Mouse (Mus musculus): ENCODE data around the gene Hist1h2ad. TPM values are rescaled to one million over a fixed set of nuclear protein-coding genes. Genes with fewer than 3 reads are reported as not detected.
A peak's percentile ranks its signal among the peaks of the same experiment; 100 is the strongest.
"Not testable (repeated sequence)": the region's sequence is repeated elsewhere in the genome, so short reads cannot be mapped to it uniquely, and the experiment has no call there.

Gene Hist1h2ad
- polyA plus RNA-seq, 1 experiment from 2014 or later: 0.84 TPM

- DNase-seq (ENCODE audit: low spot score) (no peak), ATAC-seq (replicated peaks; ENCODE audit: low FRiP score) (no peak)
- H3K4me1 ChIP-seq (replicated peaks; ENCODE audit: control insufficient read depth, insufficient read depth, low read length): peaks cover 20% of the 10 kb centered on the region
- peak overlapping the region; percentile 65 for H3K4me3 ChIP-seq (ENCODE audit: low read depth, low read length)
- H3K9me3 ChIP-seq (ENCODE audit: control insufficient read depth, low read length): no peaks in the 10 kb centered on the region
- H3K36me3 ChIP-seq (ENCODE audit: control insufficient read depth, insufficient read depth, low read length): no peaks in the 10 kb centered on the region
- peak overlapping the region; percentile 0; the same call in 1 of the 2 replicates for H3K9ac ChIP-seq (ENCODE audit: low read depth, low read length)
- H3K27me3 ChIP-seq (replicated peaks; ENCODE audit: control insufficient read depth, insufficient read depth, low read length): no peaks in the 10 kb centered on the region
- WGBS: 75% methylated on average over 3 of the region's 3 CpGs
- peak overlapping the region; percentile 88 for H3K4me2 ChIP-seq
- H3K27ac ChIP-seq (ENCODE audit: low read depth, low read length): peak overlapping the region; percentile 100
Observed at GRCm38 (mm10) chr13:23537006-23537710, 37.0 kb upstream of the Hist1h2ad start.

DNA sequence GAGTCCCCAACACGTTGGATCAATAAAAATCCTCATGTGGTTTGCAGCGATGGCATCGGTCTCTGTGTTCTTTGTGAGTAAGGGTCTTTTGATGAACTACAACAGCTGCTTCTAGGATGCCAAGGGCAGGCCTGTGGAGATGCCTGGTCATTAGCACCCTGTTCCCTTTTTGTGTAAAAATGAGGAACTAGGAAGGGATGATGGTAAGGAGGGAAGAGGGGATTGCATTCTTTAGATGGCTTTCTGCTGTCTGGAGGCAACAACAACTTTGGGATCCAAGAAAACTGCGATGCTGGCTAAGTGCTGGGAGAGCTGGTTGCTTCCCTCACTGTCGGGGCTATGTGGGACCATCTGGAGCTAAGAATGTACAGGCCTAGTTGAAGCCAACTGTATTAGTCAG lies 35.9 kb upstream of the Hist1h2ad start:
- H3K4me1 ChIP-seq (replicated peaks; ENCODE audit: control insufficient read depth, insufficient read depth, low read length): peaks cover 13% of the 10 kb centered on the region
- no peak for ATAC-seq (replicated peaks; ENCODE audit: low FRiP score)

GRCm38 (mm10) chr13:23539821-23540220 lies 34.4 kb upstream of the Hist1h2ad start:
- not testable (repeated sequence) for H3K9me3 ChIP-seq (ENCODE audit: control insufficient read depth, low read length); H3K4me3 ChIP-seq (ENCODE audit: low read depth, low read length); H3K9ac ChIP-seq (ENCODE audit: low read depth, low read length); H3K27me3 ChIP-seq (replicated peaks; ENCODE audit: control insufficient read depth, insufficient read depth, low read length); H3K36me3 ChIP-seq (ENCODE audit: control insufficient read depth, insufficient read depth, low read length); DNase-seq (ENCODE audit: low spot score); H3K4me2 ChIP-seq; H3K27ac ChIP-seq (ENCODE audit: low read depth, low read length); ATAC-seq (replicated peaks; ENCODE audit: low FRiP score)
- peaks cover 13% of the 10 kb centered on the region for H3K4me1 ChIP-seq (replicated peaks; ENCODE audit: control insufficient read depth, insufficient read depth, low read length)
- 74% methylated on average over 1 of the region's 1 CpGs for WGBS

More for the DNA sequence above, 35.9 kb upstream of the Hist1h2ad start:
- Histone ChIP-seq H3K27me3 (replicated peaks; ENCODE audit: control insufficient read depth, insufficient read depth, low read length) (no peaks in the 10 kb centered on the region), H3K27ac (ENCODE audit: low read depth, low read length) (peak overlapping the region; percentile 57), H3K4me2 (0 out of 2 replicates have a peak overlapping the region, but pooled peaks have one; percentile 10), H3K9me3 (ENCODE audit: control insufficient read depth, low read length) (no peaks in the 10 kb centered on the region), H3K9ac (ENCODE audit: low read depth, low read length) (no peak overlapping the region), H3K4me3 (ENCODE audit: low read depth, low read length) (no peak overlapping the region), H3K36me3 (ENCODE audit: control insufficient read depth, insufficient read depth, low read length) (no peaks in the 10 kb centered on the region)
- DNase-seq (ENCODE audit: low spot score): no peak
- 68% methylated on average over 5 of the region's 5 CpGs for WGBS

DNA sequence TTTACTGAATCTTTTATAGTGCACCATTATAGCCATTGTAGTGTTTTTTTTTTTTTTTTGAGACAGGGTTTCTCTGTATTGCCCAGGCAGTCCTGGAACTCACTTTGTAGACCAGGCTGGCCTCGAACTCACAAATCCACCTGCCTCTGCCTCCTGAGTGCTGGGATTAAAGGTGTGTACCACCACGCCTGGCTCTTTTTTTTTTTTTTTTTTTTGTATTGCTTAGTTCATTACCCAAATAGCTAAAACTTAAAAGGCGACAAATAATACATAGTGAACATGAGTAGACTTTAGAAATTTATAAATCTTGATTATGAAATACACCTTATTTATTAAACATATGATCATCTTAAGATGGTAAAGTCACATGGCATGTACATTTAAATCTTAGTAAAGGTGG lies 32.7 kb upstream of the Hist1h2ad start:
- H3K27ac ChIP-seq (ENCODE audit: low read depth, low read length): peak overlapping the region; percentile 98; the same call in 1 of the 2 replicates
- no peak overlapping the region for H3K9ac ChIP-seq (ENCODE audit: low read depth, low read length)

DNA sequence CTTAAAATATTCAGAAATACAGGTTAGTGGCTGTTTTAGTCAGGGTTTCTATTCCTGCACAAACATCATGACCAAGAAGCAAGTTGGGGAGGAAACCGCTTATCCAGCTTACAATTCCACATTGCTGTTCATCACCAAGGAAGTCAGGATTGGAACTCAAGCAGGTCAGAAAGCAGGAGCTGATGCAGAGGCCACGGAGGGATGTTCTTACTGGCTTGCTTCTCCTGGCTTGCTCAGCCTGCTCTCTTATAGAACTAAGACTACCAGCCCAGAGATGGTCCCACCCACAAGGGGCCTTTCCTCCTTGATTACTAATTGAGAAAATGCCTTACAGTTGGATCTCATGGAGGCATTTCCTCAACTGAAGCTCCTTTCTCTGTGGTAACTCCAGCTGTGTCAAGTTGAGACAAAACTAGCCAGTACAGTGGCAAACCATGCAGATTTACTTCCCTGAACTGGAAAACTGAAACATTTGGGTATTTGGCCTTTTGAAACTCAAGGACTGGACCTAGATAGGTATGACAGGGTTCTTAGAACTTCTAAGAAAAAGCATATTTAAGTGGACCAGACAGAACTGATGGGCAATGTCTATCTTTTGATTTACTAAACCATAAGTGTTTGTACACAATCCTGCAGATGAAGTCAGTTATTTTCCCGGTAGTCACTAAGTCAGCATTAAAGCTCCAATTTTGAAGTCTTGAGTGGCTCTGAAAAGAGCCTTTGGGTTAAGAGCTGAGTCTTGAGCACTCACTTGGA lies 31.8 kb upstream of the Hist1h2ad start:
- Histone ChIP-seq H3K4me2 (peak overlapping the region; percentile 83), H3K4me3 (ENCODE audit: low read depth, low read length) (peak overlapping the region; percentile 53), H3K9ac (ENCODE audit: low read depth, low read length) (peak overlapping the region; percentile 82), H3K27ac (ENCODE audit: low read depth, low read length) (peak overlapping the region; percentile 98), H3K4me1 (replicated peaks; ENCODE audit: control insufficient read depth, insufficient read depth, low read length) (peaks cover 11% of the 10 kb centered on the region)
- not testable (repeated sequence) for H3K36me3 ChIP-seq (ENCODE audit: control insufficient read depth, insufficient read depth, low read length); H3K9me3 ChIP-seq (ENCODE audit: control insufficient read depth, low read length); H3K27me3 ChIP-seq (replicated peaks; ENCODE audit: control insufficient read depth, insufficient read depth, low read length); DNase-seq (ENCODE audit: low spot score)
- WGBS: 9% methylated on average over 3 of the region's 3 CpGs
- 0 out of 2 replicates have a peak, but pooled peaks have one; percentile 0 for ATAC-seq (replicated peaks; ENCODE audit: low FRiP score)

More for the DNA sequence above, 32.7 kb upstream of the Hist1h2ad start:
- Histone ChIP-seq H3K4me1 (replicated peaks; ENCODE audit: control insufficient read depth, insufficient read depth, low read length) (peaks cover 15% of the 10 kb centered on the region), H3K36me3 (ENCODE audit: control insufficient read depth, insufficient read depth, low read length) (no peaks in the 10 kb centered on the region), H3K9me3 (ENCODE audit: control insufficient read depth, low read length) (no peaks in the 10 kb centered on the region), H3K27me3 (replicated peaks; ENCODE audit: control insufficient read depth, insufficient read depth, low read length) (no peaks in the 10 kb centered on the region), H3K4me2 (peak overlapping the region; percentile 83), H3K4me3 (ENCODE audit: low read depth, low read length) (no peak overlapping the region)
- DNase-seq (ENCODE audit: low spot score) (no peak), ATAC-seq (replicated peaks; ENCODE audit: low FRiP score) (no peak)
- 74% methylated on average over 3 of the region's 3 CpGs for WGBS

DNA sequence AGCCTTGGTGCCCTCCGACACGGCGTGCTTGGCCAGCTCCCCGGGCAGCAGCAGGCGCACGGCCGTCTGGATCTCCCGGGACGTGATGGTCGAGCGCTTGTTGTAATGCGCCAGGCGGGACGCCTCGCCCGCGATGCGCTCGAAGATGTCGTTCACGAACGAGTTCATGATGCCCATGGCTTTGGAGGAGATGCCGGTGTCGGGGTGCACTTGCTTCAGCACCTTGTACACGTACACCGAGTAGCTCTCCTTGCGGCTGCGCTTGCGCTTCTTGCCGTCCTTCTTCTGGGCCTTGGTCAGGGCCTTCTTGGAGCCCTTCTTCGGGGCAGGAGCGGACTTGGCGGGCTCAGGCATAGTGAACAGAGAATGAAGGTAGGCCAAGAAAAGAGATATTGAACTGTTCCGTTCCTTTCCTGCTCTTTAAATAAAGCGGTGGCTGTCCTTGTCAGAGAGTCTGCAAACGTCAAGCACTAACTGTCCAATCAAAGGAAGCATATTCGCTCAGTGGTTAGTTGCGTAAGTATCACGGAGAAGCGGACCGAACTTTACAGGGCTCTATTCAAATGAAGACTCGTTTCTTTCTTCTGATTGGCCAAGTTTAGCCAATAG lies 31.1 kb upstream of the Hist1h2ad start, which contains the start of gene Hist1h2bh:
TSS of gene Hist1h2bh (minus strand) at position 394 of the 609 bp plus-strand sequence.
- Histone ChIP-seq H3K4me3 (ENCODE audit: low read depth, low read length) (peak within 1 kb of the TSS; percentile 53), H3K27ac (ENCODE audit: low read depth, low read length) (peak within 1 kb of the TSS; percentile 98), H3K4me2 (peak within 1 kb of the TSS; percentile 83), H3K9ac (ENCODE audit: low read depth, low read length) (peak within 1 kb of the TSS; percentile 82)
- DNase-seq (ENCODE audit: low spot score) (peak; percentile 74), ATAC-seq (replicated peaks; ENCODE audit: low FRiP score) (peak; percentile 89)
- not testable (repeated sequence) for H3K4me1 ChIP-seq (replicated peaks; ENCODE audit: control insufficient read depth, insufficient read depth, low read length); H3K36me3 ChIP-seq (ENCODE audit: control insufficient read depth, insufficient read depth, low read length); H3K27me3 ChIP-seq (replicated peaks; ENCODE audit: control insufficient read depth, insufficient read depth, low read length); H3K9me3 ChIP-seq (ENCODE audit: control insufficient read depth, low read length)
- WGBS: 1% methylated on average over 27 of the region's 42 CpGs

DNA sequence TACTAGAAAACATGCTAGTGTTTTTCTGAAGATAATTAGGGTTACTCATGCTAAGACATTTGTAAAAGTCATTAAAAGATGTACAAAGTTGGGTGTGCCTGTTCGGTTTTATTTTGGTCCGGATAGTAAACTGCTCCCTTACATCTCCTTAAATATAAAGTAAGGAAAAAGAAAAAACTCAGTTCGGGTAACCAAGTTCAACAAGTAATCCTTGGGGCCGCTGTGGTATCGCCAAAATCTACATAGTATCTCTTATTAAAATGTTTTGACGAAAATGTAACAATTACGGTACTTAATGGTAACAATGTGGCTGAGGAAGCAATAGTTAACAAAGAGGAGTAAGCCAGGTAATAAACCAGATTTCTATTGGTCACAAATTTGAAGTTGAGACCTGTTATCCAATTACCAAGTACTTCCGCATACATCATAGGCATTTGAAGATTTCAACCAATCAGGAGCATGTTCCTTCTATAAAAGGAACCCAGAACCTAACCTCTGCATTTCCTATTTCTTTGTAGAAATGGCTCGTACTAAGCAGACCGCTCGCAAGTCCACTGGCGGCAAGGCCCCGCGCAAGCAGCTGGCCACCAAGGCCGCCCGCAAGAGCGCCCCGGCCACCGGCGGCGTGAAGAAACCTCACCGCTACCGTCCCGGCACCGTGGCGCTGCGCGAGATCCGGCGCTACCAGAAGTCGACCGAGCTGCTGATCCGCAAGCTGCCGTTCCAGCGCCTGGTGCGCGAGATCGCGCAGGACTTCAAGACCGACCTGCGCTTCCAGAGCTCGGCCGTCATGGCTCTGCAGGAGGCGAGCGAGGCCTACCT lies 30.0 kb upstream of the Hist1h2ad start, which contains the start of gene Hist1h3f:
TSS of gene Hist1h3f (plus strand) at position 88 of the 822 bp plus-strand sequence.
- H3K36me3 ChIP-seq (ENCODE audit: control insufficient read depth, insufficient read depth, low read length): no peaks in the 10 kb centered on the region
- H3K4me1 ChIP-seq (replicated peaks; ENCODE audit: control insufficient read depth, insufficient read depth, low read length): peaks cover 10% of the 10 kb centered on the region
- H3K27me3 ChIP-seq (replicated peaks; ENCODE audit: control insufficient read depth, insufficient read depth, low read length): no peaks in the 10 kb centered on the region
- peak within 1 kb of the TSS; percentile 83 for H3K4me2 ChIP-seq
- H3K4me3 ChIP-seq (ENCODE audit: low read depth, low read length): peak within 1 kb of the TSS; percentile 53
- H3K9me3 ChIP-seq (ENCODE audit: control insufficient read depth, low read length): no peaks in the 10 kb centered on the region
- under 1% methylated on average over 28 of the region's 45 CpGs for WGBS
- peak within 1 kb of the TSS; percentile 82 for H3K9ac ChIP-seq (ENCODE audit: low read depth, low read length)
- DNase-seq (ENCODE audit: low spot score) (no peak), ATAC-seq (replicated peaks; ENCODE audit: low FRiP score) (peak; percentile 82)
- H3K27ac ChIP-seq (ENCODE audit: low read depth, low read length): peak within 1 kb of the TSS; percentile 98

DNA sequence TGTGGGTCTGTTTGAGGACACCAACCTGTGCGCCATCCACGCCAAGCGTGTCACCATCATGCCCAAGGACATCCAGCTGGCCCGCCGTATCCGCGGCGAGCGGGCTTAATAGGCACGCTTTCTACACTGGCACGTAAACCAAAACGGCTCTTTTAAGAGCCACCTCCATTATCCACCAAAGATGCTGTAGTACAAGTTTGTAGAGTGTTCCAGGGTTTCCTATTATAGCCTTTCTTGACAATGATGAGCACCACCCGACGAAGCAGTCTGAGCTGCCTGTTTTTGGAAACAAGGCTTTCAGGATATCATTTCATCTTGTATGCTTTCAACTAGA lies 29.4 kb upstream of the Hist1h2ad start:
- WGBS: 0% methylated on average over 11 of the region's 14 CpGs
- not testable (repeated sequence) for H3K36me3 ChIP-seq (ENCODE audit: control insufficient read depth, insufficient read depth, low read length); DNase-seq (ENCODE audit: low spot score); H3K9me3 ChIP-seq (ENCODE audit: control insufficient read depth, low read length); H3K4me1 ChIP-seq (replicated peaks; ENCODE audit: control insufficient read depth, insufficient read depth, low read length); H3K27me3 ChIP-seq (replicated peaks; ENCODE audit: control insufficient read depth, insufficient read depth, low read length)
- H3K9ac ChIP-seq (ENCODE audit: low read depth, low read length): peak overlapping the region; percentile 63
- peak; percentile 13 for ATAC-seq (replicated peaks; ENCODE audit: low FRiP score)
- H3K4me3 ChIP-seq (ENCODE audit: low read depth, low read length): peak overlapping the region; percentile 42
- H3K4me2 ChIP-seq: peak overlapping the region; percentile 53
- peak overlapping the region; percentile 98; the same call in 1 of the 2 replicates for H3K27ac ChIP-seq (ENCODE audit: low read depth, low read length)

All from liver, embryonic 11.5 days (tissue).